Mouse (Mus musculus) heart, embryonic 12.5 days (tissue): Measurements from ENCODE around the gene Dhx15. TPM values are rescaled to one million over a fixed set of nuclear protein-coding genes. Genes with fewer than 3 reads are reported as not detected.
A peak's percentile ranks its signal among the peaks of the same experiment; 100 is the strongest.

Experiments used
- ATAC-seq: fragments of 200-750 bp; cut with Nextera tagmentation; 2 replicates; pipeline ENCODE4 v1.8.0; 2017; ENCODE audit warnings: moderate TSS enrichment, moderate library complexity; ENCODE audit not compliant: insufficient number of reproducible peaks, low FRiP score
- H3K27ac ChIP-seq: fragments of 300-500 bp; sonication (generic); 2 replicates; pipeline ENCODE4 v1.5.1; 2016; ENCODE audit warnings: mild to moderate bottlenecking, moderate library complexity; ENCODE audit not compliant: poor library complexity, severe bottlenecking
- H3K27me3 ChIP-seq: fragments of 300-500 bp; sonication (generic); replicated peaks from 2 replicates; pipeline ENCODE4 v1.6.1; 2016; ENCODE audit warnings: mild to moderate bottlenecking, moderate library complexity
- H3K36me3 ChIP-seq: fragments of 300-500 bp; sonication (generic); 2 replicates; pipeline ENCODE4 v1.6.1; 2016; ENCODE audit warnings: mild to moderate bottlenecking, moderate library complexity
- H3K4me1 ChIP-seq: fragments of 300-500 bp; sonication (generic); replicated peaks from 2 replicates; pipeline ENCODE4 v1.6.1; 2016; ENCODE audit warnings: mild to moderate bottlenecking
- H3K4me2 ChIP-seq: fragments of 300-500 bp; sonication (generic); 2 replicates; pipeline ENCODE4 v1.6.1; 2016; ENCODE audit warnings: mild to moderate bottlenecking, moderate library complexity
- H3K4me3 ChIP-seq: fragments of 300-500 bp; sonication (generic); 2 replicates; pipeline ENCODE4 v1.5.1; 2016; ENCODE audit warnings: mild to moderate bottlenecking
- H3K9ac ChIP-seq: fragments of 300-500 bp; sonication (generic); 2 replicates; pipeline ENCODE4 v1.6.1; 2016; ENCODE audit warnings: mild to moderate bottlenecking, moderate library complexity
- H3K9me3 ChIP-seq: fragments of 300-500 bp; sonication (generic); replicated peaks from 2 replicates; pipeline ENCODE4 v1.6.1; 2016; ENCODE audit warnings: mild to moderate bottlenecking, moderate library complexity
- WGBS: fragments of 180-500 bp; shearing (Covaris S2); methylation state at CpG from one replicate; pipeline ENCODE4 v1.1.7; 2016; 5-methylcytosine and 5-hydroxymethylcytosine counted together
- polyA plus RNA-seq: library from polyadenylated mRNA; unstranded; fragments of >200 nt; fragmentation: Nextera tagmentation; extraction: Ambion mirVana; gene quantifications from 2 replicates; pipeline ENCODE4 v1.2.1, GENCODE M21; 2016

Gene Dhx15
- polyA plus RNA-seq, 1 experiment from 2014 or later: 105 TPM

DNA sequence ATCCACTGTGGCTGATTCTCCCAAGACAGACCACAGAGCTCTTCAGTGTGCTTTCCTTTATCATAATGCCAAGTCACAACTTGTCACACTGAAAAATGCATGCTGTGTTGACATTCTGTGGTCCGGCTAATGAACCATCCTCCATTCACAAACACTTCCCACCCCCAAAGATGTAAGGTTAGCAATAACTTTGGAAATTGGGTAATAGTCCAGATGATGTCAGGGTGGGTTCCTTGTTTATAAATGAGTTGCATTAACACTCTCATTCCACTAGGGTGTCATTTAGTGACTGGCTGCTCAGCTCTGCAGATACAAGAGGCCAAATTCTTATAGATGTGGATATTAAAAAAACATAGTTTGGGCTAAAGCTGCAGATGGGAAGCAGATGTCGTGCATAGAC lies 71.1 kb downstream of the Dhx15 start:
- Histone ChIP-seq H3K9ac (no peak overlapping the region), H3K36me3 (no peaks in the 10 kb centered on the region), H3K27me3 (no peaks in the 10 kb centered on the region; the same call in 1 of the 2 replicates), H3K4me1 (peaks cover 11% of the 10 kb centered on the region), H3K9me3 (no peaks in the 10 kb centered on the region), H3K4me3 (no peak overlapping the region), H3K4me2 (no peak overlapping the region), H3K27ac (no peak overlapping the region)
- 68% methylated on average over 2 of the region's 2 CpGs for WGBS
- no peak for ATAC-seq

DNA sequence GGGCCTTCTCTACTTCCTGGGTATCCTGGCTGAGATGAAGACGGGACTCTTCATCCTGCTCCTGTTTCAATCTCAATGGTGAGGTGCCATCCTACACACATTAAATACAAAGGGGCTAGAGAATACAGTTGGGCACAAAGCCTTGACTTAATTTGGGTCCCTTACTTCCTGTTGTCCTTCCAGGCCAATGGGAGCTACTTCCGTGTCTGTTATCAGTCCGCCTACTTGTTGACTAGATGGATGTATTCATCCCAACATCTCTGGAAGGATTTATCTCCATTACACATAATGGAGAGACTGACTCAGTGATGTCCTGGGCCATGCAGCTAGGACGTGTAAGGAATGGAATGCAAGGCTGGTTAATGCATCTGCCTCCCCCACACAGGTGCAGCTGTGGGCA lies 72.5 kb downstream of the Dhx15 start:
- no peak overlapping the region for H3K4me3 ChIP-seq
- no peak for ATAC-seq
- H3K4me2 ChIP-seq: no peak overlapping the region
- H3K9ac ChIP-seq: no peak overlapping the region
- WGBS: 70% methylated on average over 4 of the region's 4 CpGs
- H3K27ac ChIP-seq: no peak overlapping the region
- peaks cover 13% of the 10 kb centered on the region for H3K4me1 ChIP-seq
- H3K27me3 ChIP-seq: no peaks in the 10 kb centered on the region; the same call in 1 of the 2 replicates
- no peaks in the 10 kb centered on the region for H3K9me3 ChIP-seq
- no peaks in the 10 kb centered on the region for H3K36me3 ChIP-seq

DNA sequence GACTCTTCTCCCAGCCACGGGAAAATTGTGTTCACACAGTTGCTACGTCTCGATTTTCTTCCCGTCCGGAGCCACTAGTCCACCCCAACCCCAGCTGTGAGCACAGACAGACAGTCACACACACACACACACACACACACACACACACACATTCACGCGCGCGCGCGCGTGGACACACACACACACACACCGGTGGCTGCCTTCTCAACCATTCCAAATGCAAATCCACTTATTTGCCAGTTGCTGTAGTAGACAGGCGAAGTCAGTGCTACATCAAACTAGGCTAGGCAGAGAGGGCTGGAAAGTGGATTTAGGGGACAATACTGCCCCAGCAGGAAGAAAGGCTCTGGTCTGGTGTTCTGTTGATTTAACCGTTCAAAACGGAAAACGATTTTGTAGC lies 73.9 kb downstream of the Dhx15 start:
- Histone ChIP-seq H3K27me3 (no peaks in the 10 kb centered on the region; the same call in 1 of the 2 replicates), H3K36me3 (no peaks in the 10 kb centered on the region), H3K27ac (no peak overlapping the region), H3K4me2 (peak overlapping the region; percentile 100), H3K9ac (peak overlapping the region; percentile 77; the same call in 1 of the 2 replicates), H3K4me3 (peak overlapping the region; percentile 90), H3K9me3 (no peaks in the 10 kb centered on the region), H3K4me1 (peaks cover 21% of the 10 kb centered on the region)
- no peak for ATAC-seq
- WGBS: 3% methylated on average over 17 of the region's 17 CpGs

DNA sequence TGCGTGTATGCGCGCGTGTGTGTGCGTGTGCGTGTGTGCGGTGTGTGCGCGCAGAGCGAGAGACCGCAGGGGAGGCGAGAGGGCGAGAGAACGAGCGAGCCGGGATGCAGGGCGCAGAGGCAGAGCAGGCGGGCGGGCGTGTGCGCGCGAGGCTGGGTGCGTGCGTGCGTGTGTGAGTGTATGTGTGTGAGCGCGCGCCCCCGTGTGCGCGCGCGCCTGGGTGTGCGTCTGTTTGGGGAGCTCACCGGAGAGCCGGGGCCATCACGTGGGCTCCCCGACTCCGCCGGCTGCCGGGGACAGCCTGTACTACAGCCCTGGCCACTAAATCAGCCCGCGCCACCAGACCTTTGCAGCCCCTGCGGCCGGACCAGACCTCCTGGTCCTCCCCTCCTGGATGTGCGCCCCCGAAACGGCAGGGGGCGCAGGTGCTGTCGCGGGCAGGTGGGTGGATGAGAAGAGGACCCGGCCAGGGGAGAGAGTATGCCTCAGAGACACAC lies 74.4 kb downstream of the Dhx15 start:
- Histone ChIP-seq H3K4me3 (peak overlapping the region; percentile 90), H3K27ac (no peak overlapping the region; the same call in 1 of the 2 replicates), H3K27me3 (peaks cover 4% of the 10 kb centered on the region; the same call in 1 of the 2 replicates), H3K36me3 (no peaks in the 10 kb centered on the region), H3K4me2 (peak overlapping the region; percentile 100), H3K4me1 (peaks cover 21% of the 10 kb centered on the region), H3K9ac (peak overlapping the region; percentile 77), H3K9me3 (no peaks in the 10 kb centered on the region)
- peak; percentile 66 for ATAC-seq
- 1% methylated on average over 47 of the region's 53 CpGs for WGBS

DNA sequence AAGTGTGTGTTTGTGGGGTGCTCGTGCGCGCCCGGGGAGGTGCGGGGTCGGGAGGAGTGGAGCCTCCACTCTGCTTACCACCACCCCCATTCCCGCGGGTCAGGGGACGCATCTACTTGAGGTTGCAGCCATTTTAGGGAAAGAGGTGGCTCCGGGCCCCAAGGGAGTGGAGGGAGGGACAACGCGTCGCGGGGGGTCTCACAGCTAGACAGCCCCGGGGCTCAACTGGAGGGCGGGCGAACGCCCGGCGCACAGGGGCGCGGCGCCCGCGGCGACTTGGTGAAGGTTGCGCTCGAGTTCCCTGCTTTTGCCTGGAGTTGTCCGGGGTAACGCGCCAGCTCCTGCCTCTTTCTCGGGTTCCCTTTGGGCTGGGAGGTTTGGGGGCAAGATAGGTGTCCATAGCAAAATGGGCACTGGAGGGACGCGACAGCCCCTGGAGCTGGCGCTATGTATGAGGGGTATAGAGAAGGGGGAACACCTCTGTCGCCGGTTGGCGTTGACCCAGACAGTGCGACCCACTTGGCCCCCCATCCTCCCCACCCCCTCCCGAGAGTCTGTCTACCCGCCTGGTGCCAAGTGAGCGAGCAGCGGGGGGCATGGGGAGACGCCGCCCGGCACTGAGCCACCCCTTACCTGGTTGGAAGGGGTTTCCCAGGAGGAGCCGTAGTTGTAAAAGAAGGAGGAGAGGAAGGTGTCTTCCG lies 75.4 kb downstream of the Dhx15 start:
- no peaks in the 10 kb centered on the region for H3K9me3 ChIP-seq
- H3K27me3 ChIP-seq: peaks cover 13% of the 10 kb centered on the region
- under 1% methylated on average over 48 of the region's 48 CpGs for WGBS
- ATAC-seq: peak; percentile 30; the same call in 1 of the 2 replicates
- H3K4me1 ChIP-seq: peaks cover 21% of the 10 kb centered on the region
- H3K27ac ChIP-seq: no peak overlapping the region
- no peaks in the 10 kb centered on the region for H3K36me3 ChIP-seq
- peak overlapping the region; percentile 100 for H3K4me2 ChIP-seq
- H3K9ac ChIP-seq: peak overlapping the region; percentile 75
- peak overlapping the region; percentile 90 for H3K4me3 ChIP-seq

DNA sequence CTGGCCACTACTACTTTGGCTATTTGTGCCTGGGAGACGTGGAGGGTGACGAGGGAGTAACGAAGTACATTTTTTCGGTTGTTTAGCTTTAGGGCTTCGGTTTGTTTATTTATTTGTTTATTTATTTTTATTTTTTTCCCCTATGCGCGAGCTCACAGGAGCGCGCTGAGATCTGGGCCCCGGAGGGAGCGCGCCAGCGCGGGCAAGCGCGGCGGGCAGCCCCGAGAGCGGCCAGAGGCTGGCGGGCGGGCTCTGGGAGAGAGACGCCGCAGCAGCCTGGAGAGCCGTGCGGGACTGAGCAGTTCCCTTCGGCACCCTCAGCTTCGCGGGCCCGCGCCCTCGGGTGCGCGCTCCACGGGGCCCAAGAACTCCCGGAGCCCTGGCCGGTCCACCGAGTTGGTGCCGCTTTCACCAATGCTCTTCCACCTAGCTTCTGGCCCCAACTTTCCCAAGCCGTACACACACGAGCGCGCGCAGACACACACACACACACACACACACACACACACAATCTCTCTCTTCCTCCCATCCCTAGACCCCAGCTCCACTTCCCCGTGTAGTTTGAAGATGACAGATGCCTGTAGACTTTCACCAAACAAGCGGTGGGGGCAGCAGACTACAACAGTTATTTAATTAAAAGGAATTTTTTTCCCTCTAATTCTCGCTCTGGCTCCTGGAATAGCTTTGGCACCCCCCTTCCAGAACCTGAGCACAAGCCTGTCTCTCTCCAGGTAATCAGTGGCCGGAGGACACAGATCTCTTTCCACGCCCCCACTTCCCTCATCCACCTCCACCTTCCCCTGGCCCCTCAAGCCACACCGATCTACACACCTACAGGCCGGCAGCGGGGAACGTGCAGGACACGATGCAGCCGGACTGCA lies 76.2 kb downstream of the Dhx15 start:
- peak overlapping the region; percentile 90 for H3K4me3 ChIP-seq
- peaks cover 20% of the 10 kb centered on the region for H3K27me3 ChIP-seq
- H3K27ac ChIP-seq: no peak overlapping the region
- peak overlapping the region; percentile 75 for H3K9ac ChIP-seq
- no peak; the same call in 1 of the 2 replicates for ATAC-seq
- H3K4me1 ChIP-seq: peaks cover 21% of the 10 kb centered on the region
- H3K4me2 ChIP-seq: peak overlapping the region; percentile 100
- no peaks in the 10 kb centered on the region for H3K36me3 ChIP-seq
- WGBS: under 1% methylated on average over 54 of the region's 54 CpGs
- H3K9me3 ChIP-seq: no peaks in the 10 kb centered on the region

DNA sequence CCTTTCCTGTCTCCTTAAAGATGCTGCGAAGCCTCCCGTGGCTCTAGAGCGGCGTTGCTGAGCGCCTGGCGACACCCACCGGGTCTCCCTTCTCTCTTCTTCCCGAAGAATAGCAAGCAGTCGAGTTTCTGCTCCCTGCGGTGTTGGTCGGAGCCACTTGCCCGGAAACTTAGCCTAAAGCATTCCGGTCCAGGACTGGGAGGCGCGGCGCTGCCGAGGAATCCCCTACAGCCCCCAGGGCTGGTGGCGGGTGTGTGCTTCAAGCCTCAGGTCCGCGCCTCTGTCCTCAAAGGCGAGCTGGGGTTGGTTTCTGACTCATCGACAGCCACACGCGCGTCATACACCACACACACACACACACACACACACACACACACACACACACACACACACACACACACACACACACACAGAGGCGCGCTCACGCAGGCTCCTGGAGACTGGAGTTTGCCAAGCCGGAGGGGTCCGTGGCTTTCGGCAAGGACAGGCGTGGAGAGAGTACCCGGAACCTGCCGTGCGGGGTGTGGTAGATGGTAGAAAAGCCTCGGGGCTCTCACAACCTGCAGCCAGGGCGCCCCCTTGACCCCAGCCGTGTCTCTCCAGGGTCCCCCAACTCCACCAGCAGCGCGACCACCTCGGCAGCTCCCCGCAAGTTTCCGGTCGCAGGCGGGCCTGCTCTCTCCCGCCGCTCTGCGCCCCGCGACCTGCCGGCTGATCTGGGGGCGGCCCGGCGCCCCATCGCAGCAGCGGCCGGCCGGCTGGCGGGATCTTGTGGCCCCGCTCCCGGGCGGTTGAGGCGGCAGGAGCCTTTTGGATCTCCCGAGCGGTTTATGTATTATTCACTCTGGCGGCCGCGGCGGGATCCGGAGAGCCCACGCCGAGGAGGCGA lies 77.1 kb downstream of the Dhx15 start:
- Histone ChIP-seq H3K4me3 (peak overlapping the region; percentile 90), H3K4me1 (peaks cover 21% of the 10 kb centered on the region), H3K36me3 (no peaks in the 10 kb centered on the region), H3K9me3 (no peaks in the 10 kb centered on the region), H3K27me3 (peaks cover 24% of the 10 kb centered on the region), H3K9ac (peak overlapping the region; percentile 75), H3K27ac (no peak overlapping the region), H3K4me2 (peak overlapping the region; percentile 100)
- under 1% methylated on average over 69 of the region's 73 CpGs for WGBS
- no peak for ATAC-seq

DNA sequence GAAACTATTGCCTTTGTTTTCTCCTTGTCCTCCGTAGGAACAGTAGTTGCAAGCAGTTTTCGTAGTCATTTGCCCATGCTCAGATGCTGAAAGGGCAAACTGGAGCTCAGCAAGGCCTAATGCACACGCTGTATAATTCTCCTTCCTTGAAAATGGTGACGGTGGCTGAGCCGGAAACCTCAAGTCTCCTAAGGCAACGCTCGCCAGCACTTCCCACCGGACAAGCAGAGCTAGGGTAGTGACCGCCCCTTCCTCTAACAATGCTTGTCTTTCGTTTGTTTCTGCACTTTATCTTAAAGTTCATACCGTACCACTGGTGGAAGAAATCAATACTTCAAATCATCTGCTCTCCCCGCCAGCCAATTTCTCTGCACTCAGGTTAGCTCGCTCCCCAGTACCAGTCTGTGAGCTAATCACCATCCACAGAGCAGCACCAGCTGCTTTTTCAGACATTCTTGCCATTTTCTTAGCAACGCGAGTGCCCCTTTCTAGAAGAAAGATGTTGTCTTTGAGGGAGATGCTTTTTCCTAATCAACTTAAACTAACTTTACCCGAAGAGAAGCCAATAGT lies 78.0 kb downstream of the Dhx15 start:
- H3K9ac ChIP-seq: no peak overlapping the region
- no peaks in the 10 kb centered on the region for H3K9me3 ChIP-seq
- H3K4me1 ChIP-seq: peaks cover 21% of the 10 kb centered on the region
- peaks cover 28% of the 10 kb centered on the region for H3K27me3 ChIP-seq
- no peak for ATAC-seq
- peak overlapping the region; percentile 90 for H3K4me3 ChIP-seq
- H3K36me3 ChIP-seq: no peaks in the 10 kb centered on the region
- WGBS: 10% methylated on average over 16 of the region's 16 CpGs
- H3K27ac ChIP-seq: no peak overlapping the region
- H3K4me2 ChIP-seq: peak overlapping the region; percentile 100

DNA sequence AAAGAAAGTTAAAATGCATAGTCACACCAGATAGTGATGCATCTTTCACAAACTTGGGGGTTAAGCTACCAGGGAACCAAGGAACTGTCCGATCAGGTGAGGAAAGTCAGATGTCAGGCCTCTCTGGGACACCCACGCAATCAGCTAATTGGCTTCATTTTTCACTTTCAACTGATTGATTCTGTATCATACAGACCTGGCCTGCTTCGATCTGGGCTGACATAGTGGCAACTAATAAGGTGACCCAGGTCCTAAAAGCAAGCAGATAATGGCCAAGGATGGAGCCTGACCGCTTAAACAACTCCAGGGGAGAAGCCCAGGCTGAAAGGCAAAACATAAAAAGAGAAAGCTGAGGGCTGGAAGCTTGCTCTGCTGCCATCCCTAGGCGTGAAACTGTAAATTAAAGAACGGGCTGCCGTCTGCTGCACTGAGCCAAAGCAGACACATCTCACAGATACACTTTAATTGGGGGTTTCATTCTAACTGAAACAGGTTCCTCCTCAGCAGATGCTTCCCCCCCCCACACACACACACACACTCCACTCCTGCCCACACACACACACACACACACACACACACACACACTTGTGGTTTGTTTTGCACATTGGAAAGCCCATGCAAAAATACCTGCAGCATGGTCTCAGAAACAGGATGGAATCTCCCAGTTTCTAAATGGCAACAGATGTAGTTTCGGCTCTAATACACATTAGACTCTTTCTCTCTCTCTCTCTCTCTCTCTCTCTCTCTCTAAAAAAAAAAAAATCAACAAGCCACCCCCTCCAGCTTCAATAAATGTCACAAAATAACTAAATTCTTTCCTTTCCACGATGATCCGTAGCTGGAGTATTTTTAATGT lies 79.3 kb downstream of the Dhx15 start:
- WGBS: 50% methylated on average over 10 of the region's 10 CpGs
- no peak overlapping the region for H3K4me2 ChIP-seq
- no peak overlapping the region for H3K27ac ChIP-seq
- no peaks in the 10 kb centered on the region for H3K9me3 ChIP-seq
- peaks cover 17% of the 10 kb centered on the region for H3K4me1 ChIP-seq
- no peak overlapping the region for H3K9ac ChIP-seq
- no peak for ATAC-seq
- peaks cover 28% of the 10 kb centered on the region for H3K27me3 ChIP-seq
- H3K36me3 ChIP-seq: no peaks in the 10 kb centered on the region
- H3K4me3 ChIP-seq: no peak overlapping the region
